Mouse (Mus musculus) liver, postnatal 0 days (tissue): ENCODE measurements around the gene Zfp791.

ENCODE experiments used
- CTCF ChIP-seq: sonication (generic); IDR thresholded peaks from 2 replicates; pipeline ENCODE4 v1.5.1; 2016; ENCODE audit warnings: antibody characterized with exemption, low read depth
- EP300 ChIP-seq: IDR thresholded peaks from 2 replicates; pipeline ENCODE4 v1.6.1; 2016; ENCODE audit warnings: antibody characterized with exemption, low read depth, mild to moderate bottlenecking

DNA sequence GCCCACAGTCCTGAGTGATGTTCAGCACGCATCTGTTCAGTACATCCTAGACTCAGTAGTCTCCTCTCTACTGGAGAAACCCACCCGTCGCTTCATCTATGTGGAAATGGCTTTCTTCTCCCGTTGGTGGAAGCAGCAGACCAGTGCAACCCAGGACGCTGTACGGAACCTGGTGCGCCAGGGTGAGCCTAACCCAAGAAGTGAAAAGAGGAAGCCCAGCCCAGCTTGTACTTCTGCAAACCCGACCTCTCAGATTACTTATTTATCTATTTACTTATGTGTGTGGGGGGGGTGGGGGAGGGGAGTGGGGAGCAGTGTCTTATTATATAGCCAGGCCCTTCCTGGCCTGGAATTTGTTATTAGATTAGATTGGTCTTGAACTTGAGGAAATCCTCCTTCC, 38.3 kb downstream of the Zfp791 start:
- TF ChIP-seq CTCF (no peak), EP300 (no peak)
